Mouse (Mus musculus) forebrain, embryonic 15.5 days (tissue): ENCODE results near the gene Cdh12. TPM values are rescaled to one million over a fixed set of nuclear protein-coding genes. Genes with fewer than 3 reads are reported as not detected.
A peak's percentile ranks its signal among the peaks of the same experiment; 100 is the strongest.
"Not testable (repeated sequence)": the region's sequence is repeated elsewhere in the genome, so short reads cannot be mapped to it uniquely, and the experiment has no call there.

Experiments used
- ATAC-seq: fragments of 200-750 bp; cut with Nextera tagmentation; replicated peaks from 2 replicates; pipeline ENCODE4 v1.8.0; 2017; ENCODE audit warnings: mild to moderate bottlenecking, moderate TSS enrichment, moderate library complexity
- H3K27ac ChIP-seq: fragments of 300-500 bp; sonication (generic); replicated peaks from 2 replicates; pipeline ENCODE4 v1.5.1; 2015; ENCODE audit warnings: mild to moderate bottlenecking, inconsistent platforms
- H3K27me3 ChIP-seq: fragments of 300-500 bp; sonication (generic); 2 replicates; pipeline ENCODE4 v1.6.1; 2015; ENCODE audit warnings: inconsistent platforms
- H3K36me3 ChIP-seq: fragments of 300-500 bp; sonication (generic); 2 replicates; pipeline ENCODE4 v1.6.1; 2015; ENCODE audit warnings: mild to moderate bottlenecking, inconsistent platforms
- H3K4me1 ChIP-seq: fragments of 300-500 bp; sonication (generic); 2 replicates; pipeline ENCODE4 v1.6.1; 2015; ENCODE audit warnings: inconsistent platforms
- H3K4me2 ChIP-seq: fragments of 300-500 bp; sonication (generic); replicated peaks from 2 replicates; pipeline ENCODE4 v1.6.1; 2015; ENCODE audit warnings: mild to moderate bottlenecking, inconsistent platforms
- H3K4me3 ChIP-seq: fragments of 300-500 bp; sonication (generic); 2 replicates; pipeline ENCODE4 v1.5.1; 2015; ENCODE audit warnings: mild to moderate bottlenecking, inconsistent platforms
- H3K9ac ChIP-seq: fragments of 300-500 bp; sonication (generic); replicated peaks from 2 replicates; pipeline ENCODE4 v1.6.1; 2015; ENCODE audit warnings: mild to moderate bottlenecking, inconsistent platforms
- H3K9me3 ChIP-seq: fragments of 300-500 bp; sonication (generic); 2 replicates; pipeline ENCODE4 v1.6.1; 2016; ENCODE audit warnings: inconsistent platforms
- whole genome bisulfite sequencing: fragments of 180-500 bp; shearing (Covaris S2); methylation state at CpG from one replicate; pipeline ENCODE4 v1.1.7; 2015; ENCODE audit warnings: mixed read lengths; 5-methylcytosine and 5-hydroxymethylcytosine counted together
- polyA plus RNA-seq: library from polyadenylated mRNA; unstranded; fragments of >200 nt; fragmentation: Nextera tagmentation; extraction: Ambion mirVana; gene quantifications from 2 replicates; pipeline ENCODE4 v1.2.1, GENCODE M21; 2015

The Cdh12 gene
- polyA plus RNA-seq, 1 experiment from 2014 or later = 5.6 TPM

DNA sequence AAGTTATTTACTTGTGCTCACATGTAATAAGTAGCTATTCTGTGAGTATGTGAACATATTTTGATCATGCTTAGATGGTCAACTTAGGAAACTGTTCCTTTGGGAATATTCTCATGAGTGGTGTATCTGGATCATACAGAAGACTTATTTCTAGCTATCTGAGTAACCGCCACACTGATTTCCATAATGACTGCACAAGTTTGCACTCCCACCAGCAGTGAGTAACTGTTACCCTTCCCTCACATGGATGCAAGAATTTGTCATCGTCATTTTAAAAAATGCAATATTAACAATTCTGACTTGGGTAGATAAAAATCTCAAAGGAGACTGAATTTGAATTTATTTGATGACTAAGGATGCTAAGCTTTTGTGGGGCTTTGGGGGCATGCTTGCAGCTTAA is 522.0 kb downstream of the Cdh12 start:
- no peak for ATAC-seq
- Histone ChIP-seq H3K9ac (no peak overlapping the region), H3K4me3 (no peak overlapping the region), H3K36me3 (no peaks in the 10 kb centered on the region), H3K4me2 (no peak overlapping the region), H3K27me3 (no peaks in the 10 kb centered on the region), H3K27ac (no peak overlapping the region), H3K4me1 (no peaks in the 10 kb centered on the region), H3K9me3 (no peaks in the 10 kb centered on the region)
- 95% methylated on average over 2 of the region's 2 CpGs for WGBS

DNA sequence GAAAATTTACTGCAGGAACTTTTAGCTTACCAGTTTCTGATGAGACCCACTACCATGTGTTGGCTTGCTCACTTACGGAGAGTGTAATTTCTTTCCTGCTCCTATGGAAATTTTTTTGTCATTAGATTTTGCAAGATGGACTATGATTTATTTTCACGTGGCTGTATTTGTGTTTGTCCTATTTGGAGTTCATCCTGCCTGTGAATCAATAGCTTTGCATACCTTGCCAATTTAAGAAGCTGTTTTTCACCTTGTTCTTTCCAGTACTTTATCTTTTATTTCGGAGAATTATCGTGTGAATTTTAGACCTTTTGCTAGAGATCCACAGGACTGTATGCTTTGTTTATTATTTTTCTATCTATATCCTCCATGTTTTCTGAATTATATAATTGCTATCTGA is 551.5 kb downstream of the Cdh12 start:
- 86% methylated on average over 4 of the region's 4 CpGs for WGBS
- H3K4me1 ChIP-seq = no peaks in the 10 kb centered on the region
- no peak overlapping the region for H3K9ac ChIP-seq
- no peaks in the 10 kb centered on the region for H3K36me3 ChIP-seq
- ATAC-seq = no peak
- H3K4me2 ChIP-seq = no peak overlapping the region
- no peak overlapping the region for H3K27ac ChIP-seq
- H3K27me3 ChIP-seq = no peaks in the 10 kb centered on the region
- no peak overlapping the region for H3K4me3 ChIP-seq
- no peaks in the 10 kb centered on the region for H3K9me3 ChIP-seq

DNA sequence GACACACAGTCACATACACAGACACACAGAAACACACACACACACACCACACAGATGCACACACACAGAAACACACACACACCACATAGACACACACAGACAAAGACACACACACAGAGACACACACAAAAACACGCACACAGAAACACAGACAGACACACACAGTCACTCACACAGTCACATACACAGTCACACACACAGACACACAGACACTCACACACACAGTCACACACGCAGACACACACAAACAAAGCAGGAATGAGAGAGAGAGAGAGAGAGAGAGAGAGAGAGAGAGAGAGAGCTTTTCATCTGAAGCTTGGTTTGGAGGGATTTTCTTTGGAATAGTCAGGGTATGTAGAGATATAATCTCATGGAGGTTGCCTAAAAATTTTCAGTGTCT is 558.9 kb downstream of the Cdh12 start:
- peaks cover 3% of the 10 kb centered on the region; the same call in 1 of the 2 replicates for H3K4me1 ChIP-seq
- no peaks in the 10 kb centered on the region for H3K9me3 ChIP-seq
- H3K4me3 ChIP-seq = no peak overlapping the region
- no peaks in the 10 kb centered on the region for H3K27me3 ChIP-seq
- WGBS = 78% methylated on average over 2 of the region's 2 CpGs
- H3K4me2 ChIP-seq = no peak overlapping the region
- no peaks in the 10 kb centered on the region for H3K36me3 ChIP-seq
- H3K9ac ChIP-seq = no peak overlapping the region
- H3K27ac ChIP-seq = no peak overlapping the region
- ATAC-seq = no peak

DNA sequence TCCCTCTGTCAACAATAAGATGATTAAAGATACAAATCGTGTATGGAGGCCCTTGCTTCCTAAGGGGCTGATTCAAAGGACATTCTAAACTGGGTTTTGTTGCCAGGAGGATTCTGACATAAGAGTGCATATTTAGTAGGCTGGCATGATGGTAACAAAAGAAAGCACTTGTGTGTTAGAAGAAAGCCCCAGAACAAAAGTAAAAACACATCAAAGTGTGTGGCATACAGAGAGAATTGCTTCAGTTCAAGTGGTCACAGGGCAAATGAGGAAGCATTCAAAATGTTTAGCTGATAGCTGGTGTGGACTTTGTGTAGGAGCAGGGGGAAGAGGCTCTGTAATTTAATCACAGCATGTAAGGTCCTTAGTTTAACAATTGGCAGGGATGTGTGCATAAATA is 559.4 kb downstream of the Cdh12 start:
- Histone ChIP-seq H3K9ac (no peak overlapping the region), H3K27ac (no peak overlapping the region), H3K9me3 (no peaks in the 10 kb centered on the region), H3K4me1 (peaks cover 3% of the 10 kb centered on the region; the same call in 1 of the 2 replicates), H3K4me3 (no peak overlapping the region), H3K36me3 (no peaks in the 10 kb centered on the region), H3K4me2 (no peak overlapping the region), H3K27me3 (no peaks in the 10 kb centered on the region)
- 2% methylated on average over 1 of the region's 1 CpGs for WGBS
- ATAC-seq = peak; percentile 41; the same call in 1 of the 2 replicates

DNA sequence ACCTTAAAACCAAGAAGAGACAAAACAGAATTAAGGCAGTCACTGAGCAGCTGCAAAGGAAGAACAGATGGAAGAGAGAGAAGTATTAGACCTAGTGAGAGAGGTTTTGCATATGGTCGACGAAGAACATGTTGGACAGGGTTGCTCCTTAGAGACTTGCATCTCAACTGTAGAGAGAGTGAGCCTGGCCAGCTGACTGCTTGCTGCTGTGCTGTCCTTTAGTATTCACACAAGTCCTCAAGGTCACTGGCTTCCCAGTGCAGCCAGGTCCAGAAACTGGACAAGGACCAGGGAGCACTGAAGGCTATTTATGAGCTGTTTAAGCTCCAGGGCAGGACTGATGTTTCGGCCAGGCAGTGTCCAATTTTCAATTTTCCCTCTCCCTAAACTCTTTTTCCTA is 559.9 kb downstream of the Cdh12 start:
- H3K4me3 ChIP-seq = no peak overlapping the region
- H3K36me3 ChIP-seq = no peaks in the 10 kb centered on the region
- WGBS = 38% methylated on average over 3 of the region's 3 CpGs
- H3K4me2 ChIP-seq = no peak overlapping the region
- H3K9ac ChIP-seq = no peak overlapping the region
- no peak overlapping the region for H3K27ac ChIP-seq
- no peaks in the 10 kb centered on the region for H3K27me3 ChIP-seq
- H3K9me3 ChIP-seq = no peaks in the 10 kb centered on the region
- peaks cover 3% of the 10 kb centered on the region; the same call in 1 of the 2 replicates for H3K4me1 ChIP-seq
- ATAC-seq = peak; percentile 71

DNA sequence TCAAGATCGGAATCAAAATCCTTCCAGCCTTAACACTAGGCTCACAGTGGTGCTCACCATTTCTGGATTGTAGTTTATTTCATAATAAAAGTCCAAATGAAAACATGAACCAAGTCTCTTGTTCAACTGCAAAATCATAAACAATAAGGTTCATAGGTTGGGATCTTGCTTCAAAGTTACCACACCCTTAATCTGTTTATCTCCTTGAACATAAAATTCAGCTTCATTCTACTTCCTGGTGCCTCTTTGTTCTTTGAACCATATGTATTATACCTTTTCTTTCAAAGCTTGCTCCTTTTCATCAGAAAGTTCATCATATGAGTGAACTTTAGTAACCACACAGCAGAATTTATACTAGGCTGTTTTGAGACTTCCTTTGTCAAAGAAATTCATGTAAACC is 614.6 kb downstream of the Cdh12 start:
- ATAC-seq = no peak
- no peak overlapping the region for H3K4me2 ChIP-seq
- H3K4me1 ChIP-seq = no peaks in the 10 kb centered on the region
- H3K27ac ChIP-seq = no peak overlapping the region
- H3K36me3 ChIP-seq = no peaks in the 10 kb centered on the region
- 70% methylated on average over 1 of the region's 1 CpGs for whole genome bisulfite sequencing
- H3K9me3 ChIP-seq = no peaks in the 10 kb centered on the region
- H3K4me3 ChIP-seq = no peak overlapping the region
- H3K27me3 ChIP-seq = no peaks in the 10 kb centered on the region
- H3K9ac ChIP-seq = no peak overlapping the region

DNA sequence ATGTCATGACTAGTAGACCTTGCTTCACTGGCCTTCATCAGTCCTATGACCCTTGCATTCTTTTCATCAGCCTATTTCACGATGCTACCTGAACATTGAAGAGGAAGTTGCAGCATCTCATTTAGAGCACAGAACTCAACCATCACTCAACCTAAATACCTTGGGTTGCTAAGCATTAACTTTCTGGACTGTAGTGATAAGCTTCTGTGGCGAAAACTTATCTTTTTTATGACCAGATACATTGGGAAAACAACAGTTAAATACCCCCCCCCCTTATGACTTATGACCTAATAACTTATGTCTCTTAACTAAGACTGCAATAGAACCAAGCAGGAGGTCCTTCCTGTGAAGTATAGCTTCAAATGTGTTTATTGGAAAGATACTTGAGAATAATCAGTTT is 620.2 kb downstream of the Cdh12 start:
- no peak overlapping the region for H3K9ac ChIP-seq

DNA sequence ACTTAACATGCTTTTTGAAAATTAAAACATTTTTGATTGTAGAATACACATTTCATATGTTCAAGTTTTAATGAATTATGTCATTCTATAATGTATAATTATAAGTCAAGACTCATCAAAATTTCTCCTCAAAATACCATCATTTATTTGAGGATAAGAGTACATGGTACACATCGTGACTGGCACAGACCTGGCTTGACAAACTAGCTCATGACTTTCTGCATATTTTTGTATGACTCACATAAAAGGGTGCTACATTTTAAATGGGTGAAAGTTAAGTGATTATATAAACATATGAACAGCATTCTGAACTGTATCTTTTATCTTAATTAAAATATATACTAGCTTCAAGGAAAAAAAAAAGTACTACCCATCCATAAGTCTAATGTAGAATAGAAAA is 643.8 kb downstream of the Cdh12 start:
- Histone ChIP-seq H3K36me3 (no peaks in the 10 kb centered on the region), H3K9me3 (no peaks in the 10 kb centered on the region), H3K4me3 (no peak overlapping the region), H3K4me1 (no peaks in the 10 kb centered on the region), H3K27me3 (no peaks in the 10 kb centered on the region), H3K4me2 (no peak overlapping the region), H3K27ac (no peak overlapping the region), H3K9ac (no peak overlapping the region)
- no peak for ATAC-seq
- WGBS = 90% methylated on average over 1 of the region's 1 CpGs

More for the DNA sequence above, 620.2 kb downstream of the Cdh12 start:
- Histone ChIP-seq H3K4me3 (no peak overlapping the region), H3K27me3 (no peaks in the 10 kb centered on the region), H3K4me1 (no peaks in the 10 kb centered on the region), H3K9me3 (no peaks in the 10 kb centered on the region), H3K36me3 (no peaks in the 10 kb centered on the region), H3K4me2 (no peak overlapping the region), H3K27ac (no peak overlapping the region)
- ATAC-seq = no peak
- 90% methylated on average over 2 of the region's 2 CpGs for WGBS

DNA sequence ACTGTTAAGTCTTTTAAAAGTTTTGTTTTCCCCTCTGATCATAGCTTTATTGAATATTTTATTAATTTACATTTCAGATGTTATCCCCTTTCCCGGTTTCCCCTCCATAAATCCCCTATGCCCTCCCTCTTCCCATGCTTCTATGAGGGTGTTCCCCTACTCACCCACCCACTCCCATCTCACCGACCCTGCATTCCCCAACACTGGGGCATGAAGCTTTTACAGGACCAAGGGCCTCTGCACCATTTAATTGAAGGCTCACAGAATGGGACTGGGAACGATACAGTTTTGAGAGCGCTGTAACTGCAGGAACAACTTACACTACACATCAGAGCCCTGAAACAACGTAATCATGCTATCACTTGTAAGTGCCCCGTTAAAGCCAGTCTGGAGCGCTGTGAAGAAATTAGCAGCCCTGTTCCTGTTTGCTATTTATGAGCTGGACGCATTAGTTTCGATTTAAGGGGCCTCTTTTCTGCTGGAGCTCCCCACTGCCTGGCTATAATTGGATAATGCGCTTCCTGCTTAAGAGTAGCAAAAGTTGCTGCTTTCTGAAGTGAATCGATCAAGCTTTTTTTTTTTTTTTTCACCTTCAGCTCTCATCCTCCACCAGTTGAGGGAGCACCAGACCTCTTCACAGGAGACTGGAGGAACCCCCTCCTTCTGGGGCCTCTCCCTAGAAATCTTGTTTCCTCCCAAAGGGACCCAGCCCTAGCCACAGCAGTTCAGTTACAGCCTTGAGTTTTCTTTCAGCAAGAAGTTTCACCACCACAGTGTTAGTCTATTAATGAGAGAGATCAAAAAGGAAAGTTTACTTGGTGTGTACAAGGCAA is 660.2 kb downstream of the Cdh12 start:
- H3K9ac ChIP-seq = 0 out of 2 replicates have a peak overlapping the region, but pooled peaks have one; percentile 3
- no peaks in the 10 kb centered on the region for H3K9me3 ChIP-seq
- no peaks in the 10 kb centered on the region for H3K27me3 ChIP-seq
- H3K27ac ChIP-seq = 0 out of 2 replicates have a peak overlapping the region, but pooled peaks have one; percentile 23
- ATAC-seq = peak; percentile 85
- peak overlapping the region; percentile 23 for H3K4me3 ChIP-seq
- no peaks in the 10 kb centered on the region for H3K36me3 ChIP-seq
- peak overlapping the region; percentile 37 for H3K4me2 ChIP-seq
- H3K4me1 ChIP-seq = peaks cover 23% of the 10 kb centered on the region
- 10% methylated on average over 11 of the region's 11 CpGs for WGBS

DNA sequence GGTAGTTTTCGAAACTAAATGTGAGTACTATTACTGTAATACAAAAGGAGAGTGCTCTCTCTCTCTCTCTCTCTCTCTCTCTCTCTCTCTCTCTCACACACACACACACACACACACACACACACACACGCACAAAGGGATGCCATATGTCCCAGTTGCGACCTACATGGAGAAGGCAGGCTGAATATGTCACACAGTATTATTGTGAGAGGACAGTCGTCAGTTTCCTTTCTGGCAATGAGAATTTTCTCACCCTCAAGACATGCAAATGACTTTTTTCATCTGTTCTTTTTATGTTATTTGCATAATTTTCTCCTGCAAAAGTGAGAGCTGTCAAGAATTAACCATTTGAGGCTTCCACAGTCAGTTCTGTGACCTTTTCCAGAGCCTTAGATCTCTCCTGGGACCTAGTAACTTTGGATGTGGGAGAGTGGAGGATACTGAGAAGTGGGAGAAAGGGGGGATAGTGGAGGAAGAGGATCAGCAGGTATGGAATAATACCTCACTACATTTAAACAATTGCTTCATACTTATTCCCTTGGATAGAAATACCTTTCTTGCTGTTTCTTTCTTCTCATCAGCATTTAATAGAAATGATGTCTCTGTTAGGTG is 660.9 kb downstream of the Cdh12 start:
- 0 out of 2 replicates have a peak overlapping the region, but pooled peaks have one; percentile 23 for H3K27ac ChIP-seq
- no peaks in the 10 kb centered on the region for H3K36me3 ChIP-seq
- no peaks in the 10 kb centered on the region for H3K9me3 ChIP-seq
- peak overlapping the region; percentile 4; the same call in 1 of the 2 replicates for H3K4me3 ChIP-seq
- no peak overlapping the region for H3K9ac ChIP-seq
- WGBS = 41% methylated on average over 4 of the region's 4 CpGs
- peak; percentile 89 for ATAC-seq
- H3K4me1 ChIP-seq = peaks cover 23% of the 10 kb centered on the region
- peak overlapping the region; percentile 37 for H3K4me2 ChIP-seq
- H3K27me3 ChIP-seq = no peaks in the 10 kb centered on the region

DNA sequence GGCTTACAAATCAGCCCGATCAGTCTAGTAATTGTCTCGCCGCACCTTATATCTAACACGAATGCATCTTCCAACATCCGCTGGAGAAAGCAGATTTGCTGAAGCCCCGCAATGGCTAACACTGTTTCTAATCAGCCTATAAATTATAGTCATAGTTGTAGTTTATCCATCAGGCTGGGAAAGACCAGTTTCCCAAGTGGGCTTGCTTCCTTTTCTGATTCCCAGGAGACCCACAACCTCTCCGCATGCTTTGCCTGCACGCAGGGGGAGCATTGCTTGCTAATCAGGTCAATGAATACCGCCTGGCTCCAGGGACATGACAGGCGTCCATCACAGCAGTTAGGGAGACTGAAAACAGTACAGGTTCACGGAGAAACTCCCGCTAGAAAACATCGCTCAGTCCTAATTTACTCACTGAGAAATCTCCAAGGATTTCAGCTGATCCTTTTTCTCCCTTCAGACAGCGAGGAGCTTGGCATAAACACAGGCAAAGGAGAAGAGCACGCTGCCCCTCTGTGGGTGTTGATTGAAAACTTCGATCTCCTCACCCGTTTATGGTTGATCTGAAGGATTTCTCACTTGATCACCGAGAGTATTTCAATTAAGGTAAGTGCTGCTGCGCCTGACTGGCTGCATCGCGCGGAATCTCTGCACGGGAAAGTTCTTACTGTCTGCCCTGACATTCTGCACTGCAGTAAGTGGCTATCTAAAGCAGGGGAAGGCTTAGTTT is 662.0 kb downstream of the Cdh12 start:
- Histone ChIP-seq H3K36me3 (no peaks in the 10 kb centered on the region), H3K9ac (peak overlapping the region; percentile 55), H3K4me3 (peak overlapping the region; percentile 44), H3K9me3 (no peaks in the 10 kb centered on the region), H3K4me1 (peaks cover 23% of the 10 kb centered on the region), H3K27ac (peak overlapping the region; percentile 72), H3K27me3 (no peaks in the 10 kb centered on the region), H3K4me2 (peak overlapping the region; percentile 68)
- 12% methylated on average over 23 of the region's 23 CpGs for WGBS
- ATAC-seq = peak; percentile 27

DNA sequence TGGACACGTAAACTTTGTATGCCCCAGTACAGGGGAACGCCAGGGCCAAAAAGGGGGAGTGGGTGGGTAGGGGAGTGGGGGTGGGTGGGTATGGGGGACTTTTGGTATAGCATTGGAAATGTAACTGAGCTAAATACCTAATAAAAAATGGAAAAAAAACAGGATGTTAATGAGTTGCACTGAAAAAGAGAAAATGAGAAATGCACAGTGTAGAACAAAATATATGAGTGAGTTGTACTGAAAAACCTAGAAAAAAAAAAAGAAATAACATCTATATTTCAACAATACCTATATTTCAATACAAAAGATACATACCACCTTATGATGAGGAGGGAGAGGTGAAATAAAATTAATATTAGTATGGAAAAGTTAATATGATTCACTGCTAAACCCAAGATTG is 665.7 kb downstream of the Cdh12 start:
- not testable (repeated sequence) for H3K4me3 ChIP-seq, H3K27ac ChIP-seq, H3K27me3 ChIP-seq, H3K9ac ChIP-seq, H3K36me3 ChIP-seq, H3K9me3 ChIP-seq, H3K4me2 ChIP-seq, ATAC-seq
- peaks cover 15% of the 10 kb centered on the region for H3K4me1 ChIP-seq
- WGBS = 83% methylated on average over 1 of the region's 2 CpGs
